Mouse (Mus musculus) lung, postnatal 36 days (tissue): ENCODE measurements around the gene Zp3.

Experiments
- DNase-seq: peaks from one replicate; pipeline ENCODE4 v3.0.0; 2022; ENCODE audit warnings: mixed read lengths

Zp3 gene

GRCm38 (mm10) chr5:135979904-135980303 is at the start of gene Zp3:
TSS of gene Zp3 (plus strand) at chr5:135980099.
- DNase-seq = no peak

GRCm38 (mm10) chr5:135931526-135931925 is 48.4 kb upstream of the Zp3 start:
- DNase-seq = no peak

DNA sequence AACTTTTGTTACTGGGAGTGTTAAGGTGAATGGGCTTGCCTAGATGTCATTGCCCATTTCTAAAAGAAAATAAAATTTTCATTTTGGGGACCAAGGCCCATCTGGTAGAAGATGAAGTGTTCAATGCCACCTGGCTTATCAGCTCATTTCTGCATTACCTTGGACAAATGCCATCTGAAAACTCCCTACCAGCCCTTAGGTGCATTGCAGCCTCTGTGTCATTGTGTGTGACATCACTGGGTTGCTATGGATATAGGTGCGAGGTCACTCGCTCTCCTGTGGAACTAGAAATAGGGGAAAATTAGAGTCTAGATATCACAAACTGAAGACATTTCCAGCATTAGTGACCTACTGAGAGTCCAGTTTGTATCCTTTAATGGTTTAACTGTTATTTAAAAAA is 47.5 kb upstream of the Zp3 start:
- DNase-seq = no peak

- DNase-seq = no peak
These were observed 46.5 kb upstream of the Zp3 start for GRCm38 (mm10) chr5:135933222-135933899.

- peak; percentile 78 for DNase-seq
These were observed 45.9 kb upstream of the Zp3 start for GRCm38 (mm10) chr5:135933900-135934441.

DNA sequence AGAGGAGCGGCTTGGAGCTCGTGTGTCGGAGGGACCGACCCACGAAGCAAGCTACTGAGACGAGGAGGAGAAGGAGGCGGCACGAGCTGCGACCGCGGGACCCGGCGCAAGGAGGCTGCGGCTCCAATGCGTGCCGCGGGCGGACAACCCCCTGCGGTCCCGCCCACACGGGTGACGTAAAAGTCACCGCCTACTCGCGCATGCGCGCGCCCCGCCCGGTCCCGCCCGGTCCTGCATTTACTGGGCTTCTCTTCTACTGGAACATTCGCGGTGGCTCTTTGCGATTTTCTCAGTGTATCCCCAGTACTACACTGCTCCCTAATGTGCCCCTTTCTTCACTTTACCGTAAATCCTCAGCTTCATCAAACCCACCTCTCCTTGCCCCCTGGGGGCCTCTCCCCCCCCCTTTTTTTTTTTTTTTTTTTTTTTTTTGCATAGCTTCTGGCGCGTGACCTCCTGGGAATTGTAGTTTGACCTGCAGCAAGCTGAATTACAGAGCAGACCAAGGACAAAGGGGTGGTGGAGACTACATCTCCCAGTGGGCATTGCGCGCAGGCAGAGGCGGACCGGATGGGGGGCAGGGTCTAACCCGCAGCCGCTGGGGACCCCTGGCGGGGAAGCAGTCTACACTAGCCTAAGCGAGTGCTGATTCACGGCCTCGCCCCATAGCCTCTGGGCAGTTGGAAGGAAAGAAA is 45.3 kb upstream of the Zp3 start, which contains the start of gene Ywhag:
Ywhag (minus strand) TSS at position 136 of the 695 bp plus-strand sequence.
- DNase-seq = peak; percentile 98

GRCm38 (mm10) chr5:135935176-135935523 is 44.7 kb upstream of the Zp3 start:
- no peak for DNase-seq

GRCm38 (mm10) chr5:135935641-135936190 is 44.2 kb upstream of the Zp3 start:
- no peak for DNase-seq

- DNase-seq = no peak
These were observed 39.3 kb upstream of the Zp3 start for GRCm38 (mm10) chr5:135940587-135940986.

DNA sequence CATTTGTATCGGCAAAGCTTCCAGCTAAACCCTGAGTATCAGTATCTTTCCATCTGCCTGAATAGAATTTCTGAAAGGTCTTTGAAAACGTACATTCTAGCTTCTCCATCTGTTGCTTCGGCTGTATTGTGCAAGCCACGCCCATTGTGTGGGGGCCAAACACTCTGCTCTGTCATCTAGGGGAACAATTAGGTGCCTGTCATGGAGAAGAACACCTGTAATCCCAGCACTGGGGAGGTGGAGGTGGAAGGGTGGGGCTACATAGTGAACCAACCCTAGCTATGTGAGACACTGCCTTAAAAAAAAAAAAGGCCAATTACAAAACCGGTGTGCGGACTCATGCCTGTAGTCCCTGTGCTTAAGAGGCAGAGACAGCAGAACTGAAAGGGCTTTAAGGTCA is 37.2 kb upstream of the Zp3 start:
- no peak for DNase-seq

GRCm38 (mm10) chr5:135945916-135946408 is 33.9 kb upstream of the Zp3 start:
- DNase-seq = no peak

DNA sequence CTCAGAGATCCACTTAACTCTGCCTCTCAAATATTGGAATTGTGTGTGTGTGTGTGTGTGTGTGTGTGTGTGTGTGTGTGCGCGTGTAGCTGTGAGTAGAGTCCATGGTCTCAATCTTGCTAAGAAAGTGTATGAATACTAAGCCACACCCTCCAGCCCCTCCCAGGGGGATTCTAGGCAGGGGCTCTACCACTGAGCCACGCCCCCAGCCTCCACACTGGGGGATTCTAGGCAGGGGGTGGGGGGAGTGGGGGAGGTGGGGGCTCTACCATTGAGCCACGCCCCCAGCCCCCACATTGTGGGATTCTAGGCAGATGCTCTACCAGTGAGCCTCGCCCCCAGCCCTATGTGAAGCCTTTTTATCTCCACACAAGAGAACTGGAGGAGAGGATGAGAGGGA is 33.3 kb upstream of the Zp3 start:
- no peak for DNase-seq

GRCm38 (mm10) chr5:135950710-135951412 is 29.0 kb upstream of the Zp3 start:
- peak; percentile 38 for DNase-seq

- no peak for DNase-seq
These were observed 28.2 kb upstream of the Zp3 start for GRCm38 (mm10) chr5:135951660-135952059.

- DNase-seq = no peak
These were observed 27.1 kb upstream of the Zp3 start for GRCm38 (mm10) chr5:135952830-135953229.

DNA sequence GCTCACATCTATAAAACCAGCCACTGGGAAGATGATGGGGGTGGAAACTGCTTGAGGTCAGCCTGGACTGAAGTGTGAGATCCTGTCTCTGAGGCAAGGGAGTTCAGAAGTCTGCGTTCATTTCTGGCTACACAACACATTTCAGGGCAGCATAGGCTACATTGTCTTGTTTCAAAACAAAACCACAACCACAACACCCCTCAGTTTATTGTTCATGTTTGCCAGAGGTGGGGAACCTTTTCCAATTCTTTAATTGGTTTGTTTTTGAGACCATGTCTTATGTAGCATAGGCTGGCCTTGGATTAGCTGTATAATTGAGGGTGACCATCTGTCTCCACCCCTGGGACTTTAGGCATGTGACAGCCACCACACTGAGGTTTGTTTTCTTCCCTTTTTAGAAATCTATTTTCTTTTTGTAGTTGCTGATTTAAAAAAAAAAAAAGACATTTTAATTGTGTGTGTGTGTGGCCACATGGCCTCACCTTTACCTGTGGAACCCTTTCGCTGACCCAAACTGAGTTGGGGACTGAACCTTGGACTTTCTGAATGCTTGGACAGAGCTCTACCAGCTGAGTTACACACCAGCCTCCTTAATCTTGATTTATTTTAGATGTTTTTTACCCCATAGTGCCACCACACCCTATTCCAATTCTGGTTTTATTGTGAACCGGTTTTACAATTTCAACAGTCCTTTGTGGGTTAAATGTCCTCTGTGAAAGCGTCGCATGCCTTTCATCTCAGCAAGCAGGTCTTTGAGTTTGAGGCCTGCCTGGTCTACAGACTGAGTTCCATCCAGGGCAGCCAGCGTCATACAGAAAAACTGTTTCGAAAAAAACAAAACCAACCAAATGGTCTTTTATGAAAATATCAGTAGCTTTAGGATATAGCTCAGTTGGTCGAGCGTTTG is 23.3 kb upstream of the Zp3 start:
- no peak for DNase-seq

DNA sequence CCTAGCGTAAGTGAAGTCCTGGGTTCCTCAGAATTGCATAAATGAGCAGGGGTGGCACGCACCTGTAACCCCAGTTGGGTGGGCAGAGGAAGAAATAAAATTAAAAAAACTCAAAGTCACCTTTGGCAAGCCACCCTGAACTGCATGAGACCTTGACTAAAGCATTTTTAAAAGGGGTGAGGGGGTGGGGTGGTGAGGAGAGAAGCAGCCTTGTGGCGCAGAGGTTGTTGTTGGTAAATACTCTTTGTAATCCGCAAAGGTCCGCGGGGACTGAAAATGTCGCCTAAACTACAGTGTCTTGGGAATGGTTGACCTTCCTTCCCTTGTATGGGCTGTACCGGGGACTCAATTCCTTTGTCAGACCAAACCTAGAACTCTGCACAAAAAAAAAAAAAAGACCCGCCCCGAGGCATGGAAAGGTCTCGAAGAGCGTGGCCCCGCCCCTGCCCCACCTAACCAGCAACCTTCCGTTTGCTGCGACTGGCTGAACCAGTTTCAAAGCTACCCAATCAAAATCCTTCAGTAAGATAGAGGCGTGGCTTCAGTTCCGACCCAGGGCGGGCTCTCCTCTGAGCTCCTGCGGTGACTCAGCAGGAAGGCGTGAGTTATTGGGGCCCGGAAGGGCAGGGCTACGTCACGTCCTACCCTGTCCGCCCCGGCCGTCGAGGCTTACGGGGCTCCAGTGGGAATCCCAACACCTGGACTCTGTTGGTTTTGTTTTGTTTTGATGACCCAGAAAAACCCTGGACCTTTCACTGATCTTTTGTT is 22.5 kb upstream of the Zp3 start:
- DNase-seq = peak; percentile 99

DNA sequence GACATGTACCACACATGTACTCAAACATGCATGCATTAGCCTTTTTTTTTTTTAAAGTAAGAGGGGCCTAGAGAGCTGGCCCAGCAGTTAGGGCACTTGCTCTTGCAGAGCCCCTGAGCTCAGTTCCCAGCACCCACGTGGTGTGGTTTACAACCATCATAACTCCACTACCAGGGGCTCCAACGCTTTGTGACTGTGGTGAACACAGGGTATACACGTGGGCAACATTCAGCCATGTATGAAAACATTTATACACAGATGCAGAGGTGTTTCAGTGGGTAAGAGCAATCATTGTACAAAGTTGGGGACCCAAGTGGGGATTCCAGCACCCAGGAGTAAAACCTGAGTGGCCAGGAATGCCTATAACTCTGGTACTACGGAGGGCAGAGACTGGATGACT is 21.5 kb upstream of the Zp3 start:
- no peak for DNase-seq

DNA sequence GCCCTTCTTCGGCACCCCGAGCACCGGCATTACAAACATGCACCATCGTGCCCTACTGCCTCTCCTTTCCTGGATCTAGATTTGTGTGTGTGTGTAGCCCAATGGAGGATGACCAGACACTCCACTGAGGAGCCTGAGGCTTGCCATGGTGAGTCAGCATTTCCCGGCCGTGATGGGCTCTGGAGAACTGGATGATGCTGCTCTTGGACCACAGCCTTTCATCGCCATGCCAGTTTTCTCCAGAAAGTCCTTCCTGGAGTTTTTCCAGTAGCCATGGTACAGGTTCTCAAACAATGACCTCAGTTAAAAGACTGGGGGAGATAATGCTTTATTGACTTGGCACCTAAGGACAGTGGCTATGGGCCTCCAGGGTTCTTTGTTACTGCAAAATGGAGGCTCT is 20.0 kb upstream of the Zp3 start:
- DNase-seq = no peak

- DNase-seq = no peak
These were observed 18.8 kb upstream of the Zp3 start for GRCm38 (mm10) chr5:135960909-135961635.

GRCm38 (mm10) chr5:135962125-135962491 is 17.8 kb upstream of the Zp3 start:
- no peak for DNase-seq
